Mouse (Mus musculus) left cerebral cortex, adult 8-10 months (tissue): ENCODE measurements around the gene Gm20914. TPM values are rescaled to one million over a fixed set of nuclear protein-coding genes. Genes with fewer than 3 reads are reported as not detected.
"Not testable (repeated sequence)": the region's sequence is repeated elsewhere in the genome, so short reads cannot be mapped to it uniquely, and the experiment has no call there.

Source experiments
- DNase-seq, 2 experiments: peaks; one replicate each; pipeline ENCODE4 v3.0.0; 2022; ENCODE audit warnings: low spot score in 2 of 2
- total RNA-seq, 4 experiments: library from RNA; stranded (reverse); gene quantifications; 2 replicates each; pipeline ENCODE4 v1.2.4; 2022

The Gm20914 gene
- not detected for total RNA-seq

DNA sequence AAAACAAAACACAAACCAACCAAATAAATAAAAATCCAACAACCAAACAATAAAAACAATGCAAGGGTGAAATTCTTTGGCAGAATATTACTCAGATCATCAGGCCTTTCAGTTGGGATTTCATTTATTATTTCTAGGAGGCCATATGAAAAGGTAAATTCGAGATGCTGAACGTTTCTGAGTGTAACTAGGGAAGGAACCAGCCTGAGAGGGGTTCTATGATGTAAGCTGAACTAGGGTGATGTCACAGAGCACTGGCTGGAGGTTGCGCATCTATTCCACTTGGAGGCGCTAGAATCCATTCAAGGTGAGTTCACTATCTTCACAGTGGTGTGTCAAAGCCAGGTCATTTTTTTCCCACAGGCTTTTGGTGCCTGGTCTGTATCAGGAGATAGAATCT, at the start of gene Gm20914:
Gm20914 (plus strand) TSS at position 301 of the 400 bp plus-strand sequence.
- DNase-seq: not testable (repeated sequence)

Other genes starting within 250 kb of the Gm20914 start
- not detected for gene Gm21854, start 69.0 kb upstream of the Gm20914 start, total RNA-seq
- not detected for gene Gm28171, start 67.4 kb downstream of the Gm20914 start, total RNA-seq
- not detected for gene Gm21778, start 216.5 kb downstream of the Gm20914 start, total RNA-seq